Mouse (Mus musculus) neural tube, embryonic 14.5 days (tissue): ENCODE data around the gene Eif2ak2. TPM values are rescaled to one million over a fixed set of nuclear protein-coding genes. Genes with fewer than 3 reads are reported as not detected.

Experiments
- ATAC-seq: fragments of 200-750 bp; cut with Nextera tagmentation; 2 replicates; pipeline ENCODE4 v1.8.0; 2017; ENCODE audit warnings: low read depth, mild to moderate bottlenecking, moderate TSS enrichment, moderate library complexity
- H3K27ac ChIP-seq: fragments of 300-500 bp; sonication (generic); 2 replicates; pipeline ENCODE4 v1.5.1; 2014; ENCODE audit warnings: low read depth, mild to moderate bottlenecking, control low read depth, low read length, moderate library complexity, mixed read lengths
- H3K27me3 ChIP-seq: fragments of 300-500 bp; sonication (generic); 2 replicates; pipeline ENCODE4 v1.6.1; 2014; ENCODE audit warnings: low read length; ENCODE audit not compliant: control insufficient read depth, insufficient read depth
- H3K36me3 ChIP-seq: fragments of 300-500 bp; sonication (generic); 2 replicates; pipeline ENCODE4 v1.6.1; 2014; ENCODE audit warnings: low read length, mixed read lengths; ENCODE audit not compliant: control insufficient read depth, insufficient read depth
- H3K4me1 ChIP-seq: fragments of 300-500 bp; sonication (generic); 2 replicates; pipeline ENCODE4 v1.6.1; 2014; ENCODE audit warnings: low read length; ENCODE audit not compliant: control insufficient read depth, insufficient read depth
- H3K4me2 ChIP-seq: fragments of 300-500 bp; sonication (generic); 2 replicates; pipeline ENCODE4 v1.6.1; 2014; ENCODE audit warnings: mild to moderate bottlenecking, low read depth, low read length, control low read depth
- H3K4me3 ChIP-seq: fragments of 300-500 bp; sonication (generic); 2 replicates; pipeline ENCODE4 v1.5.1; 2014; ENCODE audit warnings: low read depth, low read length, control low read depth, mixed read lengths
- H3K9ac ChIP-seq: fragments of 300-500 bp; sonication (generic); replicated peaks from 2 replicates; pipeline ENCODE4 v1.6.1; 2014; ENCODE audit warnings: low read depth, mild to moderate bottlenecking, control low read depth, low read length, mixed read lengths
- H3K9me3 ChIP-seq: fragments of 300-500 bp; sonication (generic); 2 replicates; pipeline ENCODE4 v1.6.1; 2016; ENCODE audit warnings: low read length; ENCODE audit not compliant: control insufficient read depth
- WGBS: fragments of 180-500 bp; shearing (Covaris S2); extraction: QIAGEN DNeasy Blood & Tissue Kit; methylation state at CpG from one replicate; pipeline ENCODE4 v1.1.7; 2014; 5-methylcytosine and 5-hydroxymethylcytosine counted together
- polyA plus RNA-seq: library from polyadenylated mRNA; unstranded; fragments of >200 nt; fragmentation: Nextera tagmentation; extraction: Ambion mirVana; gene quantifications from 2 replicates; pipeline ENCODE4 v1.2.1, GENCODE M21; 2014

The Eif2ak2 gene
- 1.3 and 2.8 TPM in 2 replicates for polyA plus RNA-seq

DNA sequence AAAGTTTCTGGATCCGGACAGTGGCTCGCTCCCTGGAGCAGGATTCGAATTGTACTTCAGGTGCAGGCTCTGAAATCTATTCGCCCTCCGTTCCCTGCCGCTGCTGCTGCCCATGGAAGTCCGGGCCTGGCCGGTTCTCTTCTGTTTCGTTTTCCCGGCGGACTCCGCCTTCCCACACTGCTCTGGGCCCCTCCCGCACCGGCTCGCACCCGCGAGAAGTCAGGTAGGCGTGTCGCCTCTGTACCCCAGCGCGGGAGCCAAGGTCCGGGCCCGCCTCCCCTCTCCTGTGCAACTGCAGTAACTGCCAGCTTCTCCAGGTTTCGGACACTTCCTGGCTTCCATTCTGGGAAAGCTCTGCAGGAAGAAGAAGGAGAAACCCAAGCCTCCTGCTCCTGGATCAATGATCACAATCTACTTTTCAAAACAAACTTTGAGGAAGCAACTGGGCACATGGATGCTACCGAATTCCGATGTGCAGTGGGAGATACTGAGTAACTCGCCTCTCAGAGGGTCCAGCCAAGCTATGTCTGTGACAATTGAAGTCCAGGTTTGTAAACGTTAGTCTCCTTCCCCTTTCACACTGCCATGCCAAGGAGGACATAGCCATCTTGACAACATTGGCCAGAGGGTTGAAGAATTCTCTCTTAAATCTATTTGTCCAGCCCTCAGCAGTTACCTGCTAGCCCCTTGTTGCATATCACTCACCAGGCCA lies at the start of gene Eif2ak2:
TSS of gene Eif2ak2 (minus strand) at position 173 of the 712 bp plus-strand sequence.
- ATAC-seq: peak; percentile 91
- Histone ChIP-seq H3K4me2 (peak within 1 kb of the TSS; percentile 66), H3K27ac (peak within 1 kb of the TSS; percentile 22; the same call in 1 of the 2 replicates), H3K9me3 (no peaks in the 10 kb centered on the region), H3K27me3 (no peaks in the 10 kb centered on the region), H3K4me1 (no peaks in the 10 kb centered on the region), H3K4me3 (peak within 1 kb of the TSS; percentile 36), H3K9ac (peak within 1 kb of the TSS; percentile 47; the same call in 1 of the 2 replicates), H3K36me3 (no peaks in the 10 kb centered on the region)
- WGBS: 3% methylated on average over 28 of the region's 28 CpGs

DNA sequence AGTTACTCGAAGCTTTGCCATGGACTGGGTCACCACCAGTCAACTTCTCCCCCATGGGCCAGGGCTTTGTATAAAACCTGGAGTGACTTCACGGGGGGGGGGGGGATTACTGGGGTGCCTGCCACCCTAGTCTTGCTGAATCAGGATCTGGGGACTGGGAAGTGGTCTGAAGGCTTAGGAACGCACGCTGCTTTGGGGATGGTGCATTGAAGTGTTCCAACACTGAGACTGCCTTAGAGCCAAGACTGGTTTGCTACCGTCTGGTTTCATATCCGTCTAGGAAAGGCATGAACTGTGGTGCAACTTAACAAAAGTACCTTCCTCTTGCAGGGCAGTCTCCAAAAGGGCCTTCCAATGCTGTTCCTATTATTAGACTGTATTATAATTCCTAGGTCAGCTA lies 35.3 kb upstream of the Eif2ak2 start:
- peaks cover 19% of the 10 kb centered on the region for H3K36me3 ChIP-seq
- no peak overlapping the region for H3K27ac ChIP-seq
- peak overlapping the region; percentile 74; the same call in 1 of the 2 replicates for H3K9ac ChIP-seq
- no peaks in the 10 kb centered on the region for H3K27me3 ChIP-seq
- peaks cover 7% of the 10 kb centered on the region for H3K4me1 ChIP-seq
- H3K9me3 ChIP-seq: no peaks in the 10 kb centered on the region
- H3K4me3 ChIP-seq: peak overlapping the region; percentile 69; the same call in 1 of the 2 replicates
- no peak for ATAC-seq
- 44% methylated on average over 6 of the region's 6 CpGs for WGBS
- peak overlapping the region; percentile 70 for H3K4me2 ChIP-seq

DNA sequence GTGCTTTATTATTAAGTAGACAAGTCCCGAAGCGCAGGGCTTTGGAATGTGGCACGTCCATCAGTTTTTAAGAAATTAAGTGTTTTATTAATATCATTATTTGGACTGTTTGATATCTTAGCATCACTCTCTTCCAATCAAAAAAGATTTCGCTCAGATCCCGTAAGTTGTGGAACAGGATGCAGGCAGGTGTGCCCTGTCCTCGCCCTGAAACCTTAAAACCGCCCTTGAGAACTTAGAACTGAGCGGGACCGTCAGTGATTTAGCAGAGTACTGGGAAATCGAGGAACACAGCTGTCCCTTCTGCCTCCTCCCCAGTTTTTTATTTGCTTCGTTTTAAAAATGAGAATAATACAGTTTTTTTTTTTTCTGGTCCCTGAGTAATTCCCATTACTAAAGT lies 34.5 kb upstream of the Eif2ak2 start:
- H3K36me3 ChIP-seq: peaks cover 14% of the 10 kb centered on the region
- 3% methylated on average over 11 of the region's 11 CpGs for WGBS
- peak overlapping the region; percentile 74 for H3K9ac ChIP-seq
- no peaks in the 10 kb centered on the region for H3K27me3 ChIP-seq
- peak overlapping the region; percentile 78 for H3K27ac ChIP-seq
- H3K4me2 ChIP-seq: peak overlapping the region; percentile 70
- peaks cover 7% of the 10 kb centered on the region for H3K4me1 ChIP-seq
- peak overlapping the region; percentile 69 for H3K4me3 ChIP-seq
- peak; percentile 12; the same call in 1 of the 2 replicates for ATAC-seq
- H3K9me3 ChIP-seq: no peaks in the 10 kb centered on the region

DNA sequence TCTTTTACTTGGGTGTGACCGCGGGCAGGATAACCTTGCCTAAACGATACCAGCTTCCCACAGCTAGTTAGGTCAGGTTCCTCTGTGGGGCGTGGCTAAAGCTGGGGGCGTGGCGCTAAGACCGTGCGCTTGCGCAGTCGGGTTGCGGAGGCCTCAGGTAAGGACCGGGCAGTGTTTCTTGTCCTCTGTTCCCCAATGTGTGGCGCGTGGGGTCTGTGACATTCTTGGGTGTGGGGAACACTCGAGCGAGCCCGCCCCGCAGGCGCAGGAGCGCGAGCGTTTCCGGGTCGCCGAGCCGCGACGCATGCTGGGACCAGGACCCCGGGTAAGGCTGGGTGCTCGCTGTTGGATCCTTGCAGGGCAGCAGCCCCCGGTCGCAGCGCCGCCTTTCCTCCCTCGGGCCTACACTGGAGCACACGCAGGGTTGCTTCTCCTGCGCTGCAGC lies 34.0 kb upstream of the Eif2ak2 start, which contains the start of gene Cebpzos:
TSS of gene Cebpzos (plus strand) at position 132 of the 445 bp plus-strand sequence.
- under 1% methylated on average over 37 of the region's 37 CpGs for WGBS
- ATAC-seq: peak; percentile 96
- H3K27ac ChIP-seq: peak within 1 kb of the TSS; percentile 78
- peak within 1 kb of the TSS; percentile 74 for H3K9ac ChIP-seq
- H3K36me3 ChIP-seq: peaks cover 9% of the 10 kb centered on the region
- peak within 1 kb of the TSS; percentile 70 for H3K4me2 ChIP-seq
- no peaks in the 10 kb centered on the region for H3K9me3 ChIP-seq
- peak within 1 kb of the TSS; percentile 69 for H3K4me3 ChIP-seq
- H3K27me3 ChIP-seq: no peaks in the 10 kb centered on the region
- H3K4me1 ChIP-seq: peaks cover 7% of the 10 kb centered on the region

DNA sequence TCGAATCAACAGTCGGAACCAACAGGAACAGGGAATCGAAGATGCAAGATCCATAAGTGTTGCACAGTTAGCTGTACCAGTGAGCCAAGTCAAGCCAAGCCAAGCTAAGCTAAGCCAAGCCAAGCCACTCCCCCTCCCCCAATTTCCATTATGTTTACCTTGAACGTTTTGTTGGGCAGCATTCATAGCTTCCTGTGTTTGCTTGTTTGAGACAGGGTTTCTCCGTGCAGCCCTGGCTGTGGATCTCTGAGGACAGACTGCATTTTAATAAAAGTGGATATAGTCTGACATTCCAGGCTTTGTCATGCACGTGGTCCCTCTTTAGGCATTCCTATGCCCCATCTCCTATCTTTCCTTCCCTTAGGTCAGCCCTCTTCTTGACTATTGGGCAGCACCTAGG lies 33.4 kb upstream of the Eif2ak2 start:
- Histone ChIP-seq H3K4me3 (peak overlapping the region; percentile 69), H3K9me3 (no peaks in the 10 kb centered on the region), H3K4me1 (peaks cover 7% of the 10 kb centered on the region), H3K9ac (peak overlapping the region; percentile 74), H3K36me3 (peaks cover 4% of the 10 kb centered on the region), H3K27ac (peak overlapping the region; percentile 78), H3K4me2 (peak overlapping the region; percentile 70), H3K27me3 (no peaks in the 10 kb centered on the region)
- peak; percentile 16; the same call in 1 of the 2 replicates for ATAC-seq
- 56% methylated on average over 6 of the region's 6 CpGs for WGBS

DNA sequence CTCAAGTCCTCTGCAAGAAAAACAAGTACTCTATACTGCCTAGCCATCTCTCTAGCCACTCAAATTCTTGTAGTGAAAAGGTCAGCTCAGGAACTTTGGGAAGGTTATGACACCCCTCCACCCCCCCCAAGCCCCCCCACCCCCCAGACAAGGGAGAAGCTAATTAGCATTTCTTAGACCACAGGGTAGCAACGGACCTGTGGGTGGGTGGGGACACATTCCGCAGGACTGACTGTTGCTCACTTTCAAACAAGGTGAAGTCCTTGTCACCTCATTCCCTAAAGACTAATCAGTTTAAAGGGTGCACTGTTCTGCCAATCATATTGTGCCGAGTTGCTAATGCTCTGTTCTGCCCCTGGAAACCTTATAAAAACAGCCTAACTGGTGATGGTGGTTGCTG lies 31.5 kb upstream of the Eif2ak2 start:
- H3K27me3 ChIP-seq: no peaks in the 10 kb centered on the region
- no peak overlapping the region for H3K9ac ChIP-seq
- no peaks in the 10 kb centered on the region for H3K9me3 ChIP-seq
- ATAC-seq: no peak
- H3K27ac ChIP-seq: no peak overlapping the region
- H3K4me1 ChIP-seq: peaks cover 7% of the 10 kb centered on the region
- 69% methylated on average over 3 of the region's 3 CpGs for WGBS
- no peaks in the 10 kb centered on the region for H3K36me3 ChIP-seq
- no peak overlapping the region for H3K4me3 ChIP-seq
- H3K4me2 ChIP-seq: no peak overlapping the region

GRCm38 (mm10) chr17:78912861-78913281 lies 30.5 kb upstream of the Eif2ak2 start:
- 36% methylated on average over 6 of the region's 6 CpGs for WGBS
- Histone ChIP-seq H3K9me3 (no peaks in the 10 kb centered on the region), H3K9ac (no peak overlapping the region), H3K27ac (no peak overlapping the region), H3K36me3 (no peaks in the 10 kb centered on the region), H3K4me1 (peaks cover 7% of the 10 kb centered on the region), H3K4me3 (peak overlapping the region; percentile 31), H3K27me3 (no peaks in the 10 kb centered on the region), H3K4me2 (peak overlapping the region; percentile 33)
- peak; percentile 52; the same call in 1 of the 2 replicates for ATAC-seq

DNA sequence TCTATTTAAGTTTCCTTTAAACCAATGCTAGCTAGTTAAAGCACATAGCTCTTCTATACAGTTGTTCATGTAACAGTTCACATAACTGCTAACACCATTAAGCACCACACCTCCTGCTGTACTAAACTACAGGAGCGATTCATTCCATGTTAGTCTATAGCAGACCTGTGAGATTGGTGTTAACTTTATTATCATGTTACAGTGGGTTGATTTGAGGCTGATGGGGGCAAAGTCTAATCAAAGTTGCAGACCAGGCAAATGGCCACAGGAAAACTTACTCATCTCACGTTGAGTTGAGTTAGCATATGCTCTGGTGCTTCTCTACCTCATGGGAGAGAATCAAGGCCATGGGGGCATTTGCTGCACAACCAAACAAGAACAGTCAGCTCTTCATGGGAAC lies 27.0 kb upstream of the Eif2ak2 start:
- no peaks in the 10 kb centered on the region for H3K4me1 ChIP-seq
- WGBS: 85% methylated on average over 2 of the region's 2 CpGs
- no peaks in the 10 kb centered on the region for H3K9me3 ChIP-seq
- H3K36me3 ChIP-seq: no peaks in the 10 kb centered on the region
- H3K27ac ChIP-seq: no peak overlapping the region
- no peak for ATAC-seq
- no peak overlapping the region for H3K4me2 ChIP-seq
- no peak overlapping the region for H3K9ac ChIP-seq
- no peak overlapping the region for H3K4me3 ChIP-seq
- H3K27me3 ChIP-seq: no peaks in the 10 kb centered on the region

- Histone ChIP-seq H3K36me3 (no peaks in the 10 kb centered on the region), H3K4me3 (no peak within 1 kb of the TSS), H3K4me1 (no peaks in the 10 kb centered on the region), H3K27me3 (no peaks in the 10 kb centered on the region), H3K9me3 (no peaks in the 10 kb centered on the region), H3K4me2 (no peak within 1 kb of the TSS), H3K27ac (no peak within 1 kb of the TSS), H3K9ac (no peak within 1 kb of the TSS)
- no peak for ATAC-seq
- 88% methylated on average over 5 of the region's 5 CpGs for WGBS
These were observed 24.5 kb upstream of the Eif2ak2 start, which contains the start of gene Sult6b1 for GRCm38 (mm10) chr17:78906892-78907291. Gene Sult6b1 (minus strand): TSS chr17:78906992.
